In the genomic region with DNA sequence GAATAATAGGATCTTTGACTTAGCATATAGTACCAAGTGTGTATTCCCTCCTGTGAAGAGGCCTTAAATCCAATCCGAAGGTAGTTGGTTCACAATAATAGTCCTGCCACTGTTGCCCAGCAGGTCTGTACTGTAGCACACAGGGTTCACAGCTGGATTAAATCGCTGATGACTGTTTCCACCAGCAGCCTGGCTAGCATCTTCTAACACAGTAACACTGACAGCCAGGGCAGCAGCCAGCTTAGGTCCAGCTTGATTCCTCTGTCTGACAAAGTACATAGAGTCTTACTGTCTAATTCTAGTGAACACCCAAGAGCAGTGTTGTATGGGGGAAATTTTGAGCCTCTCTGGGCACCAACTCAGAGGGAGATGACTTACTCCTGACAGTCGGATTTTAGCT, we compare ENCODE assay signal across 19 mouse cellular contexts. TPM values are rescaled to one million over a fixed set of nuclear protein-coding genes. Genes with fewer than 3 reads are reported as not detected.
DNase-seq lines count a peak whose midpoint lies in the region; ATAC-seq and TF ChIP-seq lines count a peak whose summit lies in the region.
"Had no signal": no experiment of that assay in that cellular context is flagged by ENCODE, and none has a peak within 500 bp of the region (broad histone marks: within the 10 kb centered on the region; RNA-seq: fewer than 3 reads in every experiment).

No protein-coding gene starts in this region.

- peak overlapping the region; percentile 44; the same call in 1 of the 2 replicates for H3K27ac ChIP-seq in lung, embryonic 16.5 days (ENCODE audit: low read length)
- H3K27ac ChIP-seq: embryonic facial prominence, embryonic 10.5 days; forebrain, embryonic 10.5 days; heart, embryonic 10.5 days; hindbrain, embryonic 13.5 days; hindbrain, postnatal 0 days had no signal

- peak; percentile 59 for DNase-seq in heart, adult 11 months
- DNase-seq in heart, adult 18-20 months: no peak
- no peak for DNase-seq in lung, adult 2 months
- peak; percentile 26 for DNase-seq in lung, postnatal 25 days (ENCODE audit: low spot score)
- DNase-seq in spleen, adult 12 weeks (ENCODE audit: low spot score): no peak
- DNase-seq in frontal cortex, postnatal 25 days (ENCODE audit: low spot score in 2 of 2): no peak
- DNase-seq: adrenal gland, adult 8-10 months; adrenal gland, postnatal 36 days; cerebellum, adult 2 months; cerebellum, postnatal 10 days; gastrocnemius, postnatal 14 days; heart, postnatal 14 days had no signal

- H3K27me3 ChIP-seq in lung, embryonic 16.5 days (ENCODE audit: control insufficient read depth, insufficient read depth, low read depth, low read length): no peaks in the 10 kb centered on the region
- H3K27me3 ChIP-seq: hindbrain, embryonic 13.5 days had no signal

- H3K36me3 ChIP-seq in lung, embryonic 16.5 days (ENCODE audit: control insufficient read depth, insufficient read depth, low read length): peaks cover 13% of the 10 kb centered on the region
- H3K36me3 ChIP-seq: embryonic facial prominence, embryonic 10.5 days; forebrain, embryonic 10.5 days; heart, embryonic 10.5 days had no signal

- H3K4me1 ChIP-seq in lung, embryonic 16.5 days (replicated peaks; ENCODE audit: control insufficient read depth, insufficient read depth, low read length): peaks cover 9% of the 10 kb centered on the region
- peaks cover 4% of the 10 kb centered on the region; the same call in 1 of the 2 replicates for H3K4me1 ChIP-seq in lung, adult 2 months (ENCODE audit: control insufficient read depth, insufficient read depth, low read length)
- H3K4me1 ChIP-seq: embryonic facial prominence, embryonic 10.5 days; heart, embryonic 10.5 days; hindbrain, embryonic 13.5 days had no signal

- no peak for TF ChIP-seq POLR2A in lung, adult 2 months (IDR thresholded peaks at IDR 0.05; ENCODE audit: borderline replicate concordance, extremely low read depth, low read depth, low read length)

- no peaks in the 10 kb centered on the region for H3K9me3 ChIP-seq in lung, embryonic 16.5 days (ENCODE audit: control insufficient read depth, low read length)
- H3K9me3 ChIP-seq: embryonic facial prominence, embryonic 10.5 days; forebrain, embryonic 10.5 days; heart, embryonic 10.5 days; hindbrain, embryonic 13.5 days had no signal

- no peak for TF ChIP-seq CTCF in lung, adult 2 months (IDR thresholded peaks at IDR 0.05; ENCODE audit: insufficient read depth, low read length)

- WGBS in lung, embryonic 16.5 days: 43% methylated on average over 3 of the region's 3 CpGs
- 56% methylated on average over 3 of the region's 3 CpGs for WGBS in lung, adult 2 months

- no peak overlapping the region for H3K4me3 ChIP-seq in lung, embryonic 16.5 days (ENCODE audit: low read length)
- no peak overlapping the region for H3K4me3 ChIP-seq in lung, adult 2 months (replicated peaks; ENCODE audit: extremely low read depth, low read depth, low read length)
- H3K4me3 ChIP-seq: embryonic facial prominence, embryonic 10.5 days; forebrain, embryonic 10.5 days; heart, embryonic 10.5 days; hindbrain, embryonic 13.5 days had no signal

- H3K4me2 ChIP-seq in lung, embryonic 16.5 days (ENCODE audit: low read depth, low read length): no peak overlapping the region
- H3K4me2 ChIP-seq: hindbrain, embryonic 13.5 days had no signal

- no peak overlapping the region for H3K9ac ChIP-seq in lung, embryonic 16.5 days (ENCODE audit: low read length)
- H3K9ac ChIP-seq: hindbrain, embryonic 13.5 days had no signal

- peak; percentile 86 for ATAC-seq in lung, embryonic 16.5 days (ENCODE audit: low read depth)
- ATAC-seq: forebrain, embryonic 14.5 days; hindbrain, postnatal 0 days had no signal

RNA-seq across cellular contexts. Expression of gene Tcp11l2, which starts 16.3 kb away (rescaled TPM):
- 100 to 1,000 TPM; 105 to 143 TPM for total RNA-seq in heart, adult 18-20 months (2021)
- 41.5 and 50.2 TPM in 2 replicates for polyA plus RNA-seq in lung, embryonic 16.5 days (2015; fragmentation: Nextera tagmentation; extraction: Ambion mirVana)
- polyA plus RNA-seq in lung, adult 2 months (2012; rRNA removed): 65.6 and 97.0 TPM in 2 replicates

RNA-seq across cellular contexts. Expression of gene Polr3b, which starts 29.3 kb away (rescaled TPM):
- total RNA-seq in heart, adult 18-20 months (2021): 10 to 100 TPM; 11.5 to 12.6 TPM
- polyA plus RNA-seq in lung, embryonic 16.5 days (2015; fragmentation: Nextera tagmentation; extraction: Ambion mirVana): 13.7 and 15.3 TPM in 2 replicates
- 4.0 and 5.7 TPM in 2 replicates for polyA plus RNA-seq in lung, adult 2 months (2012; rRNA removed)

RNA-seq across cellular contexts. Expression of gene Ckap4, which starts 58.9 kb away (rescaled TPM):
- 10 to 100 TPM; 26.0 to 30.6 TPM for total RNA-seq in heart, adult 18-20 months (2021)
- polyA plus RNA-seq in lung, embryonic 16.5 days (2015; fragmentation: Nextera tagmentation; extraction: Ambion mirVana): 48.5 and 88.0 TPM in 2 replicates
- 20.9 and 26.5 TPM in 2 replicates for polyA plus RNA-seq in lung, adult 2 months (2012; rRNA removed)

Comparison
In these comparisons a context has a peak if more than half of its experiments do, and no peak if none do; other contexts are left out.
1. DNase-seq: peak in heart, adult 11 months (single experiment) and lung, postnatal 25 days (single experiment); none in heart, adult 18-20 months (0 of 2), lung, adult 2 months (single experiment), spleen, adult 12 weeks (single experiment) and frontal cortex, postnatal 25 days (0 of 2).